Mouse (Mus musculus) heart, adult 9 months (tissue): ENCODE measurements at regions not wholly inside any gene's neighbourhood (a gene's known extent, or its start where the extent isn't known, plus 50 kb on each side); places are given as distances from the start of the nearest gene placed in this dataset.

Experiments used
- DNase-seq, 2 experiments: peaks; one replicate each; pipeline ENCODE4 v3.0.0; 2022; ENCODE audit warnings: low spot score in 2 of 2

GRCm38 (mm10) chr4:26637859-26638258 lies 291.2 kb upstream of the Manea start:
- no peak for DNase-seq

GRCm38 (mm10) chr4:26630553-26631206 lies 284.0 kb upstream of the Manea start:
- no peak for DNase-seq

- no peak for DNase-seq
Measured at GRCm38 (mm10) chr4:26629710-26630109, 283.0 kb upstream of the Manea start.

DNA sequence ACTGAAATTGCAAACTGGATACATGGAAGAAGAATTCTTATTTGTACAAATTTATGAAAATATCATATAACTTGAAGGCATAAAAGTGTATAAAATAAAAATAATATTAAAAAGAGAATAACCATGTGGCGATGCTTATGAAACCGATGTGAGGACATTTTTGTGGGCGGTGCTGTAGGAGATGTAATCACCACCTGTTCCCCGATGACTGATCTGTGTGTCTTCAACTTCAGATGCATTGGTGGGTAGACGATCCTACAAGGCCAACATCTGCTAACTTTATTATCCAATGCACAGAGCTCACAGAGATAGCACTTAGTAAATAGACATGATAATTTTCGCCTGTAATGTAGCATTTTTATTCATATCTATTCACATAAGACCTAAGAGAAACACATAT lies 281.1 kb upstream of the Manea start:
- DNase-seq: no peak

DNA sequence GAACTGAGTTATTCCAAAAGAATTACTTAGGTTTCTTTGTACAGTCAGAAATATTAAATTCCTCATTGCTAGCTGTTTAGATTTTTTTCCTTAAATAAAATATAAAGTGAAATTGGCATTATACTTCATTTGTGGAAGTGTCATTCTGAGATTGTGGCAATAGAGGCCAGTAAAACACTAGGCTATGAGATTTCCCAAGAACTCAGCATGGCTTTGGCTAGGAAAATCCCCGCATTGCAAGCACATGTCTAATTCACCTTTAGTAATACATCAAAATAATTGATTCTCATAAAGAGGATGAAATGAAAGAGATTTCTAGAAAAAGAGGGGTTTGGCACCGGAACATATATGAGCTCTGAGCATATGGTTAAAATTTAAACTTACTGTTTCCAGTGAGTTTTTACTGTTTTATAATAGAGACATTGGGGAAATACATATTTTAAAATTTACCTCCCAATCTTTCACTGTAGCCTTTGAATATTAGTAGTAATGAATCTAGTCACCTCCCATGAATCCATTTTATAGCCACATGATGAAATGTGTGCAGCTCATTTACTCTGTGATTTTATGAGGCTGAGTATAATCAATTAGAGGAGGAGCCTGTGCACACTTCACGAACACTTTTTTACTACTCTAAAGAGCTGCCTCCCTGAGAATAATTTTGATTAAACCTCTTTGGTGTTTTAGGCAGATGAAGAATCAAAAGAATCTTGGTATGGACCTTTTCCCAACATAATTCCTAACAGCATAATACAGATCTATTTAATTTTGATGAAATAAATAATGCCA lies 242.6 kb upstream of the Manea start:
- no peak for DNase-seq

DNA sequence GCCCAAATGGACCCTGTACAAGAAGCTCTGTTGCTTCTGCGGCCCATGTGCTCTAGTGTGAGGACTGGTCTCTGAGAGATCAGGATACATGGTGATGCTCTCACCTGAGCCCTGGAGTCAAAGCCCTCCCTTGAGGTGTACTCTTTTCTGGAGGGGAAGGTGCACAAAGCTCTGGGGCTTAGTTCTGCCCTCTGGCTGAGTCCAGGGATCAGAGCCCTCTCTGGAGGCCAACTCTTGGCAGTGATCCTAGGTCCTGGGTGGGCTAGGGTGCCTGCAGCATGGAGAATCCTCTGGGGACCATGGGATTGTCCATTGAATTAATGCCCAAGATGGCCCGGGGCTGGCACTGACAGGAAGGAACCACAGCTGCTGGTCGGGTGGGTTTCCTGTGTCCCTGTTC lies 209.0 kb upstream of the Manea start:
- no peak for DNase-seq

- no peak for DNase-seq
Measured at GRCm38 (mm10) chr4:26543833-26544232, 197.1 kb upstream of the Manea start.

DNA sequence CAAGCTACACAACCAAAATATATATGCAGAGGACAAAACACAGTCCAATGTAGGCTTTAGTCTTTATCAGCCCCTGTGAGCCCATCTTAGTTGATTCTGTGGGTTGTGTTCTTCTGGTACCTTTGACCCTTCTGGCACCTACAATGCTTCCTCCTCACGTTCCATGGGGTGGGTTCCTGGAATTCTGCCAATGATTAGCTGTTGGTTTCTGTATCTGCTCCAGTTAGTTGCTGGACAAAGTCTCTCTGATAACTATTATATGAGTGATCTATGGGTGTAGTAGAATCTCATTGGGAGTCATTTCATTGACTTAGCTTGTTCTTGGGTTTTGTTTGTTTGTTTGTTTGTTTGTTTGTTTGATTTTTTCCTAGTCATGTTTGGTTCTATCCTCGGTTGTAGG lies 195.8 kb upstream of the Manea start:
- DNase-seq: no peak

- no peak for DNase-seq
Measured at GRCm38 (mm10) chr4:26508004-26508403, 161.3 kb upstream of the Manea start.

- no peak for DNase-seq
Measured at GRCm38 (mm10) chr4:26494262-26494661, 147.6 kb upstream of the Manea start.

GRCm38 (mm10) chr4:26474913-26475312 lies 128.2 kb upstream of the Manea start:
- no peak for DNase-seq

DNA sequence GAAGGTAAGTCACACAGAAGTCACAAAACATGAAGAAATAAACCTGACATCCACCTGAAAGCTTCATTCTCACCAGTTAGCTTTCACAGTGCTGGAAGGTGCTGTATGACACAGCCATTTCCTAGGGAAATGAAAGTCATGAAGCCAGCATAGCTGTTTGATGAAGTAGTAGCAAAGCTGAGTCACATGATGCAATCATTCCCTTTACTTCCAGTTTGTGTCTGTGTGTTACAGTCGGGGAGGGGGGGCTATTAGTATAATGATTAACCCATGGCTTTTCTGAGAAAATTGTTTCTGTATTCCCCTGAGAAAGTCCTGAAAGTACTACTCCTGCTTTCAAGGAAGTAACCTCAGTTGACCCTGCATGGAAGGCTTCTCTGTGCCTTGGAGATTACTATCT lies 94.8 kb upstream of the Manea start:
- peak in 1 of 2 experiments; percentile 1 for DNase-seq

- DNase-seq: no peak
Measured at GRCm38 (mm10) chr4:26422084-26422483, 75.4 kb upstream of the Manea start.

DNA sequence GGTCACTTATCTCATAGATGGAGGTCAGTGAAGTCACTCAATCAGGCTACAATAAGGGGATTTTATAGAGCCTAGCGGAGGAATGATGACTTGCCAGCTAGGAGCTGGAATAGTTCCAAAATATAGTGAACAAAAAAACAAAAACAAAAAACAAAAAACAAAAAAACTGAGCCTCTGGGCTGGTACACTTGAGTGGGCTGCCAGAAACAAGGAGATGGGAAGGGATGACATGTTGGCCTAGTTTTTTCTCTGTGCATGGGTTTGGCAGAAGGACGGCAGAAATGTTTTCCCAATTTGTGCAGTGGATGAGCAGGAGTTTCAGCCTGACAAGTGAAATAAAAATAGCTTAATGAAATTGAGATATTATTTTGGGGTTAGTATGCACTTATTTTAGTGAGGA lies 57.6 kb upstream of the Manea start:
- no peak for DNase-seq

- DNase-seq: no peak
Measured at GRCm38 (mm10) chr4:26402213-26402612, 55.5 kb upstream of the Manea start.
